Mouse (Mus musculus) heart, embryonic 12.5 days (tissue): ENCODE measurements around the gene Dusp5. TPM values are rescaled to one million over a fixed set of nuclear protein-coding genes. Genes with fewer than 3 reads are reported as not detected.

Experiments
- ATAC-seq: fragments of 200-750 bp; cut with Nextera tagmentation; 2 replicates; pipeline ENCODE4 v1.8.0; 2017; ENCODE audit warnings: moderate TSS enrichment, moderate library complexity; ENCODE audit not compliant: insufficient number of reproducible peaks, low FRiP score
- H3K27ac ChIP-seq: fragments of 300-500 bp; sonication (generic); 2 replicates; pipeline ENCODE4 v1.5.1; 2016; ENCODE audit warnings: mild to moderate bottlenecking, moderate library complexity; ENCODE audit not compliant: poor library complexity, severe bottlenecking
- H3K27me3 ChIP-seq: fragments of 300-500 bp; sonication (generic); replicated peaks from 2 replicates; pipeline ENCODE4 v1.6.1; 2016; ENCODE audit warnings: mild to moderate bottlenecking, moderate library complexity
- H3K36me3 ChIP-seq: fragments of 300-500 bp; sonication (generic); 2 replicates; pipeline ENCODE4 v1.6.1; 2016; ENCODE audit warnings: mild to moderate bottlenecking, moderate library complexity
- H3K4me1 ChIP-seq: fragments of 300-500 bp; sonication (generic); replicated peaks from 2 replicates; pipeline ENCODE4 v1.6.1; 2016; ENCODE audit warnings: mild to moderate bottlenecking
- H3K4me2 ChIP-seq: fragments of 300-500 bp; sonication (generic); 2 replicates; pipeline ENCODE4 v1.6.1; 2016; ENCODE audit warnings: mild to moderate bottlenecking, moderate library complexity
- H3K4me3 ChIP-seq: fragments of 300-500 bp; sonication (generic); 2 replicates; pipeline ENCODE4 v1.5.1; 2016; ENCODE audit warnings: mild to moderate bottlenecking
- H3K9ac ChIP-seq: fragments of 300-500 bp; sonication (generic); 2 replicates; pipeline ENCODE4 v1.6.1; 2016; ENCODE audit warnings: mild to moderate bottlenecking, moderate library complexity
- H3K9me3 ChIP-seq: fragments of 300-500 bp; sonication (generic); replicated peaks from 2 replicates; pipeline ENCODE4 v1.6.1; 2016; ENCODE audit warnings: mild to moderate bottlenecking, moderate library complexity
- WGBS: fragments of 180-500 bp; shearing (Covaris S2); methylation state at CpG from one replicate; pipeline ENCODE4 v1.1.7; 2016; 5-methylcytosine and 5-hydroxymethylcytosine counted together
- polyA plus RNA-seq: library from polyadenylated mRNA; unstranded; fragments of >200 nt; fragmentation: Nextera tagmentation; extraction: Ambion mirVana; gene quantifications from 2 replicates; pipeline ENCODE4 v1.2.1, GENCODE M21; 2016

Gene Dusp5
- polyA plus RNA-seq, 1 experiment from 2014 or later: 12.4 TPM

DNA sequence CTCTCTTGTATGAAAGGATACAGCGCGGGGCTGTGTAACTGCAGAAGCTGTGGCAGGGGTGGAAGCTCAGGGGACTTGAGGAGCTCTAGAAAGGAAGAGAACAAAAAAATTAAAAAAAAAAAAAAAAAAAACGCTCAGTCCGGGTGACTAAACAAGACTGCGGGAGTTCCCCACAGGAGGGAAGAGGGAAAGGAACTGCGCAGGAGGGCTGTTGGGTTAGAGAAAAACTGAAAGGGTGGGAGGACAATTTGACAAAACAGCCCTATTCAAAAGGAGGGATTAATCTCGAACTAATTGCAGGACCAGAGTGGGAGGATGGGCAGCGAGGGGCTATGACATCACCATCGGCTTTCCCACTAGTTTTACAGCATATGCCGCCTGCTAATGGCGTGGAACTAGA lies 39.0 kb downstream of the Dusp5 start:
- Histone ChIP-seq H3K4me3 (no peak overlapping the region), H3K4me1 (peaks cover 38% of the 10 kb centered on the region), H3K27ac (no peak overlapping the region), H3K9ac (no peak overlapping the region), H3K9me3 (peaks cover 8% of the 10 kb centered on the region), H3K27me3 (no peaks in the 10 kb centered on the region), H3K36me3 (no peaks in the 10 kb centered on the region), H3K4me2 (no peak overlapping the region)
- ATAC-seq: no peak
- 53% methylated on average over 11 of the region's 11 CpGs for WGBS

DNA sequence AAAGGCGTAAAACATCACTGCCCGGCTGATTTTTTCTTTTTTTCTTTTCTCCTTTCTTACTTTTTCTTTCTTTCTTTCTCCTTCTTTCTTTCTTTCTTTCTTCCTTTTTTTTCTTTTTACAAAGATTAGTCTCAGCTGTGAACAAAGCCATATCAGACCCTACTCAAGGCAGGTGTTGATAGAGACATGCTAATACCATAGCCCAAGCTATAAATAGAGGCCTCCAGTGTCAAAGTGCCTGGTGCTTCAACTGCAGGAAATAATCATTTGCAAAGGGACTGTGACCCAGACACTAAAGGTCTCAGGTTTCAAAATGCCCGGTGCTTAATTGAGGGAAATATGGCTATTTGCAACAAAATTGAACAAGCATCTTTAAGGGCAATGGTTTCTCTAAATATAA lies 39.6 kb downstream of the Dusp5 start:
- Histone ChIP-seq H3K9ac (no peak overlapping the region), H3K4me3 (no peak overlapping the region), H3K4me2 (no peak overlapping the region), H3K4me1 (peaks cover 38% of the 10 kb centered on the region), H3K36me3 (no peaks in the 10 kb centered on the region), H3K27ac (no peak overlapping the region), H3K9me3 (0 out of 2 replicates have a peak, but pooled peaks cover 2% of the 10 kb centered on the region), H3K27me3 (no peaks in the 10 kb centered on the region)
- ATAC-seq: no peak
- 68% methylated on average over 3 of the region's 3 CpGs for WGBS

GRCm38 (mm10) chr19:53571056-53571455 lies 42.1 kb downstream of the Dusp5 start:
- 42% methylated on average over 4 of the region's 4 CpGs for WGBS
- H3K9me3 ChIP-seq: 0 out of 2 replicates have a peak, but pooled peaks cover 2% of the 10 kb centered on the region
- peaks cover 49% of the 10 kb centered on the region for H3K4me1 ChIP-seq
- no peak overlapping the region for H3K27ac ChIP-seq
- no peak overlapping the region for H3K4me3 ChIP-seq
- no peaks in the 10 kb centered on the region for H3K36me3 ChIP-seq
- no peak overlapping the region for H3K4me2 ChIP-seq
- H3K27me3 ChIP-seq: no peaks in the 10 kb centered on the region
- ATAC-seq: no peak
- H3K9ac ChIP-seq: no peak overlapping the region

DNA sequence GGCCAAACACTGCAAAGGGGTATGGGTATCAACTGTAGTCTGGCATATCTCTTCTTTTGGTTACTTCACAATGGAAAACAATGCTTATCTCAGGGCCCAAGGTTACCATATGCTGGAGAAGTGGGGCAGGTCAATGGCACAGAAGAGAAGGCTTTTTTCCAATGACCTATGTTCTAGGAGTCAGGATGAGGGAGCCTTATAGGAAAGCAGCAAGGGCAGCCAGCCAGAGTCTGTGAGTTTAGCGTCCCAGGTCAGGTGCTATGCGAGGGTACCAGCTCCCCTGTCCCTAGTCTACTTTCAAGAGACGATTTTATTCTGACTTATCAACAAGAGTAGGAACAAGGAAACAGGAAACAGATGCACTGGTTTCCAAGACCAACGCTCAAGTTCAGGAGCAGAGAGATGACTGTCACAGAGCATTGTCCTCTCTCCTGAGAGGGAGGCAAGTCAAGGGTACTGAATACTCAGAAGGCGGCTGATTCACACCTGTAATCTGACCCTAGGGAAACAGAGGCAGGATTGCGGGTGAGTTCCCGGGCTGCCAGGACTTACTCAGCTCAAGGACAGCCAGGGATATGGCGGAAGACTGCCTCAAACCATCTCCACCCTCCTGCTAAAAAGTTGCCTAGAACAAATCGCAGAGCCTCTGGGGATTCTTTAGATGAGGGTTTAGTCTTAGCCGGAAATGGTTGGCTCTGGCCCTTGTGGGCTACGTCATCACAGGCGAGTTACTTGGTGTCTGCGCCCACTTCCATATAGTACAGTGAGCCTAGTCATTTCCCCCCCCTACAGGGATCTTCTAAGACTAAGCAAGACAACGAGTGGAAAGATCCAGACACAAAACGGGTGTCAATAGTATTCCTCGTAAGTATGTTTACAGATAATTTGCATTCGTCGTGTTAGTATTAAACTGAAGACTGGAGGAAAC lies 42.9 kb downstream of the Dusp5 start:
- Histone ChIP-seq H3K4me1 (peaks cover 55% of the 10 kb centered on the region), H3K4me2 (no peak overlapping the region), H3K4me3 (no peak overlapping the region), H3K9me3 (0 out of 2 replicates have a peak, but pooled peaks cover 2% of the 10 kb centered on the region), H3K27me3 (no peaks in the 10 kb centered on the region), H3K9ac (no peak overlapping the region), H3K27ac (no peak overlapping the region), H3K36me3 (no peaks in the 10 kb centered on the region)
- WGBS: 65% methylated on average over 18 of the region's 18 CpGs
- no peak for ATAC-seq

GRCm38 (mm10) chr19:53572607-53573006 lies 43.7 kb downstream of the Dusp5 start:
- Histone ChIP-seq H3K27me3 (no peaks in the 10 kb centered on the region), H3K4me3 (no peak overlapping the region), H3K36me3 (no peaks in the 10 kb centered on the region), H3K9ac (no peak overlapping the region), H3K4me2 (no peak overlapping the region), H3K9me3 (no peaks in the 10 kb centered on the region), H3K27ac (no peak overlapping the region), H3K4me1 (peaks cover 63% of the 10 kb centered on the region)
- 74% methylated on average over 12 of the region's 12 CpGs for WGBS
- ATAC-seq: no peak

DNA sequence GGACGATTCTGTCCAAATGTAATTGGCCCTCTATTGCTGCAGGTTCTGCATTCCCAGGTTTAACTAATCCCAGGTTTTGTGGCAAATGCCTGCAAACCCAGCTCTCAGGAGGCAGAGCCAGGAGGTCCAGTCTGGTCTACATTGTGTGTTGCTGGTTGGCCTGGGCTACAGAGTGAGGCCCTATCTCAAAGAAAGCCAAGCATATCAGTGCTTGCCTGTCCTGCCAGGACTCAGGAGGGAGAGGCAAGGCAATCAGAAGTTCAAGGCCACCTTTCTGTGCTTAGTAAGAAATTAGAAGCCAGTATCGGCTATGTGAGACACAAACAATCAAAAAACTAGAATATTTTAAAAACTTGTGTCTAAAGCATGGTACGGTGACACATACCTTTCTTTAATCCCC lies 44.2 kb downstream of the Dusp5 start:
- Histone ChIP-seq H3K9me3 (no peaks in the 10 kb centered on the region), H3K27me3 (no peaks in the 10 kb centered on the region), H3K4me1 (peaks cover 60% of the 10 kb centered on the region), H3K4me2 (no peak overlapping the region), H3K27ac (no peak overlapping the region), H3K4me3 (no peak overlapping the region), H3K36me3 (no peaks in the 10 kb centered on the region), H3K9ac (no peak overlapping the region)
- WGBS: 84% methylated on average over 3 of the region's 3 CpGs
- no peak for ATAC-seq

DNA sequence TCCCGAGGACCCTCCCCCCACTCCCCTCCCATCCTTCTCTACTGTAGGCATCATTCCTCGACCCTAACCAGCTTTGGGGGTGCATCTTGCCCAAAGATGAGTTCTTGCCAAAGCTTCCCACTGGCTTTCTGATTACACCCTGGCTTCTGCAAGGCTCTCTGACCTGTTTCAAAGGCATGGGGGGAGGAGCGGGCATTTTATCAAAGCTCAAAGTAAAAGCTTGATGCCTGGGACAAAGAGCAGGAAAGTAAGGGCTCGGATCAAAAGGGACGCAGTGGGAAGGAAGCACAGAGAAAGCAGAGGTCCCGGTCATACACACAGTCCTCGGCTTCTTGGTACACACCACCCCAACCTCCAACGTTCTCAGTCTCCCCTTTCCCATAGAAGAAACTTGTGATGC lies 45.2 kb downstream of the Dusp5 start:
- Histone ChIP-seq H3K36me3 (no peaks in the 10 kb centered on the region), H3K27me3 (no peaks in the 10 kb centered on the region), H3K4me2 (no peak overlapping the region), H3K27ac (no peak overlapping the region), H3K4me3 (no peak overlapping the region), H3K4me1 (peaks cover 59% of the 10 kb centered on the region), H3K9me3 (no peaks in the 10 kb centered on the region), H3K9ac (no peak overlapping the region)
- ATAC-seq: no peak
- 51% methylated on average over 8 of the region's 8 CpGs for WGBS

GRCm38 (mm10) chr19:53574546-53574945 lies 45.6 kb downstream of the Dusp5 start:
- H3K4me3 ChIP-seq: no peak overlapping the region
- no peak for ATAC-seq
- no peak overlapping the region for H3K9ac ChIP-seq
- no peak overlapping the region for H3K27ac ChIP-seq
- peaks cover 59% of the 10 kb centered on the region for H3K4me1 ChIP-seq
- no peak overlapping the region for H3K4me2 ChIP-seq
- no peaks in the 10 kb centered on the region for H3K27me3 ChIP-seq
- H3K36me3 ChIP-seq: no peaks in the 10 kb centered on the region
- WGBS: 84% methylated on average over 7 of the region's 7 CpGs
- no peaks in the 10 kb centered on the region for H3K9me3 ChIP-seq

DNA sequence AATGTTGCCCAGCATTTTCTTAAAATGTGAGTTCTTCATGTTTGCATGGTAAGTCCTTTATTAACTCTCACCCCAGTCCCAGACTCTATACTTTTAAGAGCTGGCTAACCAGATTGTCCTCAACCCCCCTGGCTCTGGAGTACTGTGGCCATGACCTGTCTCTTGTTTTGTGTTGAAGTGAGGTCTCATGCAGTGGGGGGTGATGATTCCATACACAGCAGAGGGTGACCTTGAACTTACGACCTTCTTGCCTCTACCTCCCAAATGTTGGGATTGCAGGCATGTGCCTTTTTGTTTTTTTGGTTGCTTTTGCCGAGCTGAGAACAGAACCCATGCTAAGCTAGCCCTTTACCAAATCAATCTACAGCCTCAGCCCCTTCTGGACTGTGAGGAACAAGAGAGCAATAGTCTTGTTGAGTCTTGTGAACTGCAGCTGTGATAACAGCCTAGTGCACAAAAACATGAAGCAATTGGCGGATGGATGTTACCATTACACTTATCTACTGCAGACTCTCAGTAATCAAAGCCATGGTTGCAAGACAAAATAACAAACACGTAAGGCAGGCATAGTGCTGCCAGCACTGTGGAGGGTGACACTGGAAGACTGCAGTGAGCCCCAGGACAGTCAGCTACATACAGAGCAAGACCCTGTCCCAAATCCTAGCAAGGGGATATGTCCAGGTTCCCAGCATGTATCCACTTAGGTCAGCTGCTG lies 46.5 kb downstream of the Dusp5 start:
- peaks cover 58% of the 10 kb centered on the region for H3K4me1 ChIP-seq
- no peaks in the 10 kb centered on the region for H3K9me3 ChIP-seq
- no peak overlapping the region for H3K4me3 ChIP-seq
- H3K36me3 ChIP-seq: no peaks in the 10 kb centered on the region
- WGBS: 49% methylated on average over 4 of the region's 4 CpGs
- no peak for ATAC-seq
- H3K4me2 ChIP-seq: peak overlapping the region; percentile 22
- no peaks in the 10 kb centered on the region for H3K27me3 ChIP-seq
- no peak overlapping the region for H3K9ac ChIP-seq
- H3K27ac ChIP-seq: no peak overlapping the region

- 35% methylated on average over 7 of the region's 7 CpGs for WGBS
- ATAC-seq: no peak
- Histone ChIP-seq H3K27ac (no peak overlapping the region), H3K4me1 (peaks cover 51% of the 10 kb centered on the region), H3K9me3 (no peaks in the 10 kb centered on the region), H3K36me3 (no peaks in the 10 kb centered on the region), H3K4me2 (peak overlapping the region; percentile 22), H3K4me3 (no peak overlapping the region), H3K27me3 (no peaks in the 10 kb centered on the region), H3K9ac (no peak overlapping the region)
These were observed 47.2 kb downstream of the Dusp5 start for GRCm38 (mm10) chr19:53576061-53576460.

- no peak for ATAC-seq
- H3K9ac ChIP-seq: no peak overlapping the region; the same call in 1 of the 2 replicates
- no peaks in the 10 kb centered on the region for H3K27me3 ChIP-seq
- H3K4me1 ChIP-seq: peaks cover 40% of the 10 kb centered on the region
- H3K27ac ChIP-seq: peak overlapping the region; percentile 40
- H3K9me3 ChIP-seq: no peaks in the 10 kb centered on the region
- H3K4me3 ChIP-seq: no peak overlapping the region
- no peaks in the 10 kb centered on the region for H3K36me3 ChIP-seq
- H3K4me2 ChIP-seq: no peak overlapping the region; the same call in 1 of the 2 replicates
- WGBS: 50% methylated on average over 11 of the region's 11 CpGs
These were observed 48.3 kb downstream of the Dusp5 start for GRCm38 (mm10) chr19:53577025-53577800.
